Mouse (Mus musculus): ENCODE results near the gene Lbh.
A peak's percentile ranks its signal among the peaks of the same experiment; 100 is the strongest.

Lbh gene

DNA sequence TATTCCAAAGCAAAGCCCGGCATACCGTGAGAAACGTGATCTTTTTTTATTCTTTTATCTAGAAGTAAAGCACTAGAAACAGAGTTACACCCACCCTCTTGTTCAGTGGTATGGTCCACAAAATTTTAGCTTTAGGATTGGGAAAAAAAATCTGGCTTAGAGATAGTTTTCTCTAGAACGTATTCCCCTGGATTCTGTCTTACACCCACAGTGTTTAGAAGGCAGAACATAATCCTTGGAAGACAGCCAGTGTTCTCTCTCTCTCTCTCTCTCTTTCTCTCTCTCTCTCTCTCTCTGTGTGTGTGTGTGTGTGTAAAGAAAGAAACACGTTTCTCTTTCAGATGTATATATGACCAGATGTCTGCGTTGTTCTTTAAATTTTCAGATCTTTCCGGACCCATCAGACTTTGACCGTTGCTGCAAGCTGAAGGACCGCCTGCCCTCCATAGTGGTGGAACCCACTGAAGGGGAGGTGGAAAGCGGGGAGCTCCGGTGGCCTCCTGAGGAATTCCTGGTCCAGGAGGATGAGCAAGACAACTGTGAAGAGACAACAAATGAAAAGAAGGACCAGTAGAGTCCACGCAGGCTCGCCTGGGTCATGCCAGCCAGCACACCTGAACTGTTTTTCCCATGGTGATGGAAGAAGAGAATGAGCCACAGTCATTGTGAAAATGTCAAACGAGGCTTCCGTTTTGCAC lies 20.9 kb downstream of the Lbh start:
- no peak for DNase-seq (ENCODE audit: low read depth, low spot score)

DNA sequence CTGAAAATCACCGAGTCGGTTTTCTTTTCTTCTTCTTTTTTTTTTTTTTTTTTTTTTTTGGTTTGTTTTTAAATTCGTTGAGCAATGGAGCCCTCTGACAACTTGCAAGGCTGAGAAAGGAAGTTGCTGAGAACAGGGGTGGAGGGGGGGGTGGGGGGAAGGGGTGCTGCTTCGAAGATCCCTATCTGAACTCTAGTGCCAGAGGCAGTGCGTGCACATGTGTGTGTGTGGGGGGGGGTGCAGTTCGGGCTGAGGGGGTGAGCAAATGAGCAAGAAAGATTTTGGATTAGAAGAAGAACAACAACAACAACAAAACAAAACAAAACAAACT lies 21.4 kb downstream of the Lbh start:
- DNase-seq (ENCODE audit: low read depth, low spot score): peak; percentile 84

DNA sequence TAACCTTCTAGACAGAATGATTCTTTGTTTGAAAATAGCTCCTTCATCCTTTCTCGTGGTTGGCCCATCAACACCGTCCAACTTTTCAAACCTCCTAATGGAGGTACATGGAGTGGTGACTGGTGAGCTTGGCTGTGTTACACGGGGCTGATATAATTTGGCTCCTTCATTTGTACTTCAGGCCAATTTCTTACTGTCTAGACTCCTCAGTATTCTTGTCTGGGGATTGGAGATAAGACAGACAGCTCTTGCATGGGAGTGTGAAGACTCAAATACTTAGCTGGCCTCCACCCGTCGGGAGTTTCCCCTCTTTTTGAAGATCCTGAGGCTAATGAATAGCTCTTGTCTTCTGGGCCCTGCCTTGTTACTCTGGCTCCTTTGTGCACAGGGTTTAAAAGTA lies 26.3 kb downstream of the Lbh start:
- DNase-seq (ENCODE audit: low read depth, low spot score): no peak

DNA sequence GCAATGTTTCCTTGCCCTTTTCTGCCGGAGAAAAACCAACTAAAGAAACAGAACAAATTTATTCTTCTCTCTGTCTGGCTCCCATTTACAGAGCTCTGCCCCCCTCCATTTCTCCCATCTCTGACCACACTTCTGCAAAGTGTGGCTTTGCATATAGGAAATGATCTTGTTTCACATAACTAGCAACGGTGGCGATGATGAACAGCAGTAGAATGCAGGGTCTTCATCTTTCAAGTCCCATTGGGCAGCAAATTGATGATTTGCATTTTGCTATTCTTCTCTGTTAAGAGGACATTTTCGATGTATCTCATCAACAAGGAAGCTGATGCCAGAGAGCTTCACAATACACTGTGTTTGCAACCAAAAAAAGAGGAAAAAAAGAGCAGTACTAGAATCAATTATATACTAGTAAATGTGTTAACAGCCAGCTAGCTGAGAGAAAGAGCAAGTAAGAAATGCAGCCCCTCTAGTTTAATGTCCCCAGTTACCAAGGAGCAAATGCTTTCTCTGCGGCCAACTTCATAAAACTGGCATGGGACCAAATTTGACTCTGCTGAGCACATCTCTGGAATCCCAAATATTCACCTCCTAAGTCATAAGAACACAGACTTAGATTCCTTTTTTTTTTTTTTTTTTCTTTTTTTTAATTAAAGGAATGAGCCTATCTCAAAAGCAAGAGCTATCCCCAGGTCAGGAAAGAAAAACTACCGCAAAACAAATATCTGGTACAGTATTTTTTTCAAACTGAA lies 29.2 kb downstream of the Lbh start:
- DNase-seq (ENCODE audit: low read depth, low spot score): peak; percentile 9

DNA sequence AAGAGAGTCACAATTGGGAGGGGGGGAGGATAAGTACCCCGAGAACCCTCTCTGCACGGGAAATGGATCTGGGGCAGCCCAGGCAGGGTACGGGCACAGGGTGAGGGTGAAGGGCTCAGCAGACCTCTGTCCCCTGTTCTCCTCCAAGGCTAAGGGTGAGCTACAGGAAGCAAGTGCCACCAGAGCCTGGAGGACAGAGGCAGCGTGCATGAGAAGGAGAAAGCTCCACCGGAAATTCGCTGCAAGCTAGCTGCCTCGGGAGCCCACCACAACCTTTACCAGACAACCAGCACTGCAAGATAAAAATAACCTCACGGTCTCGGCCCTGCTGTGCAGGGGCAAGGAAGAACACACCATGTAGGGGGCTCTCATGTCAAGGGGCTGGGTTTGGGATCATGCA lies 30.0 kb downstream of the Lbh start:
- DNase-seq (ENCODE audit: low read depth, low spot score): peak; percentile 70

DNA sequence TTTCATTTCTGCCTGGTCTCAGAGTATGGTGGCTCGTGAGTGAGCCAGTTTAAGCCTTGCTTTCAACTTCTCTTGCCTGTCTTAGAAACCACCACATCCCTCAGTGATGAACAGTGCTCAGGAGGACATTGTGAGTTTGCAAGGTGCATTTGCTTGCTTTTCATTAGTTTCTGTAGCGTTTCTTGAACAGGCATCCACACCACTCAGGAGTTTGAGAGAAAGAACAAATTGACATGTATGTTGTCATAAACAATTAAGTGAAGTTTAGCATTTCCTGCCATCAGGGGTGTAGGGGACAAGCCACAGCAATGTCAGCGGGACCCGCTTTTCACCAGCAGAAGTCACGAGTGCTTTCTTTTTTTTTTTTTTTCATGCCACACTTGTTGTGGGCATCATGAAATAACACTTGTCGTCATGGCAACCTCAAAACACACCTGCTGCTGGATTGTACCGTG lies 31.2 kb downstream of the Lbh start:
- peak; percentile 91 for DNase-seq (ENCODE audit: low read depth, low spot score)

DNA sequence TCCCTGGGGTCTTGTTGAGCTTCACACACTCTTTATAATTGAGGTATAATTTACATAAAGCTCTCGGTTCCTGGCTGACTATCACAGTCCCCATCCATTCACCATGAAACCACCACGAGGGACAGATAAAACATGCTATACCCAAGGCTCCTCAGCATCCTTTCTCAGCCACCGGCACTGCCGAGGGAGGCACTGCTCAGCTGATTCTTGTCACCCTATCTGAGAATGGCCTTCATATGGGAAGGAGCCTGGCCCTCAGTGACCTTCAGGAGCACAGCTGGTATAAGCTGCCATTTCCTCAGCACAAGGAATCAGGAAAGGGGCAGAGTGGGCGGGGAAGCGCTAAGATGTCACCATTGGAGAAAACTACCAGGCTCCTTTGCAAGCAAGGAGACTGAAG lies 33.2 kb downstream of the Lbh start:
- DNase-seq (ENCODE audit: low read depth, low spot score): no peak

DNA sequence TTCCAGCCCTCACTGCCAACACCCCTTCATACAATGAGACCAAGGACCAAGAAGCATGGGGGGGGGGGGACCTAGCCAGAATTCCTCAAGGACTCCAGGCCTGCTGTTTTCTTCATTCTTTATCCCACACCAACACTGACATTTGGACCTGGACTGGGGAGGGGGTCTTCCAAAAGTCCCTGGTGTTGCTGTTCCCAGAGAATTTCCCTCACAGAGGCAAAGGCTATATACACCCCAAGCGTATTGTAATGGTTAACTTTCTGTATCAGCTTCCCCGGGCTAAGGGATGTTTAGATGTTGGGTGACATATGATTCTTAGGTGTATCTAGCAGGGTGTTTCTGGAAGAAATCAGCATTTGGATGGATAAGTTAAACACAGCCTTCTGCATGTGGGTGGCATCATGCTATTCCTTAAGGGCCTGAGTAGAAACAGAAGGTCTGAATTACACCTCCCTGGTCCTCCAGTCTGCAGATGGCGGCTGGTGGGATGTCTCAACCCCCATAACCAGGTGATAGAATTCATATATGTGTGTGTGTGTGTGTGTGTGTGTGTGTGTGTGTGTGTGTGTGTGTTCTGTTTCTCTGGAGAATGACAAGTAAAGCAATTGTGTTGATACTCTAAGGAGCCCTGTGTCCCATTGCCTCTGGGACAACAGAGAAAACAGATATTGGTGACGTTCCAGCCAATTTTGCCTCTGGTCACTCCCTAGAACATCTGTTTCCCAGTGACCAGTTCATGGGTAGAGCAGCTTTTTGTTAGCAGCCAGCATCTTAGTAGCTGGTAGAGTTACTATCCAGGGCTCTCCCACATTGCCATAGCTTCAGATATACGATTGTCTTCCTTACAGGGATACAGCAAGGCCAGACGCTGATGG lies 35.9 kb downstream of the Lbh start:
- DNase-seq (ENCODE audit: low read depth, low spot score): no peak

DNA sequence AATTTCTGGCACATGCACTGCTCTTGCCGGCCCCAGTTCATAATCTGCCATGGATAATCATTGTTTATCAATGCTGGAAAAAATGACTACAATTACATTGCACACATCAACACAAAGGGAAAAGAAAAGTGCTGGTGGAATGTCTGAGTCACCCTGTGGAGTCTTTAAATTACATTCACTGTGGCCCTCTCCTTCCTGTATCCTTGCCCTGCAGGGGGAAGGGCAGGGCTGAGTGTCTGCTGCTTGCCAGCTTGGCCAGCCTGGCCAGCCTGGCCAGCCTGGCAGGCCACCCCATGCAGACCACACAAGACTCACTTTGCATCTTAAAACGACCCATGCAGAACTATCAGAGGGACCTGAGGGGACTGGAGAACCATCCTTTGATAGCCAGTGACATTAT lies 37.4 kb downstream of the Lbh start:
- peak; percentile 69 for DNase-seq (ENCODE audit: low read depth, low spot score)

DNA sequence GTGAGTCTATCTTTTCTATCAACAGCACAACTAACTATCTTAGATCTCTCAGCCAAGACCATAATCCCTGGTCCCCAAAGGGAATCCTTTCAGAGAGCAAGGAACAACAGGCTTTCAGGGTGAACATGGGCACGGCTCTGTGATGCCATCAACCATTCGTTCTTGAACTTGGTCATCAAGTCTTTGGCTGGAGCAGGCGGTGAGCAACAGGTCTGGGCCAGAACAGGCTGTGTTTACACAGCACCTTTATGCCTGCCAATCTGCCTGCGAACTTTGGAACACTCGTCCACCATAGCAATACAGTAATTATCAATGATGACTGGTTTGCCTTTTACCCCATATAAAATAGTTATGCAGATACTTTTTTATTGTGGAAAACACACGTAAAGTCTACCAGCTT lies 38.9 kb downstream of the Lbh start:
- DNase-seq (ENCODE audit: low read depth, low spot score): no peak

DNA sequence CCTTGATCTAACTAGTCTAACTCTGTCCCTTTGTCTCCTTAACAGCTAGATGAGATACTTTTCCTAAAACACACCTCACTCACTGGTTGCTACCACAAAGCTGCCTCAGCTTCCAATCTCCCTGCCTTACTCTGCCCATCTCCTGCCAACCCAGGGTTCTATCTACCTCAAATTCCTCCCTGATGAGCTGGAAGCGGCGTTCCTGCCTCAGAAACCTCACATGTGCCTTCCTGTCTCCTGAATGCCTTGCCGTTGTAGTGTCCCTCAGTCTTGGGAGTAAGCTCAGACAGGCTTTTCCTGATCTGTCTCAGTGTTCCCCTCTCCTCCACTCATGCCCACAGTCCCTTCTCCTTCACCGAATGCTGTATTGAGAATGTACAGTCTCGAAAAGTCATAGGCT lies 40.8 kb downstream of the Lbh start:
- no peak for DNase-seq (ENCODE audit: low read depth, low spot score)

DNA sequence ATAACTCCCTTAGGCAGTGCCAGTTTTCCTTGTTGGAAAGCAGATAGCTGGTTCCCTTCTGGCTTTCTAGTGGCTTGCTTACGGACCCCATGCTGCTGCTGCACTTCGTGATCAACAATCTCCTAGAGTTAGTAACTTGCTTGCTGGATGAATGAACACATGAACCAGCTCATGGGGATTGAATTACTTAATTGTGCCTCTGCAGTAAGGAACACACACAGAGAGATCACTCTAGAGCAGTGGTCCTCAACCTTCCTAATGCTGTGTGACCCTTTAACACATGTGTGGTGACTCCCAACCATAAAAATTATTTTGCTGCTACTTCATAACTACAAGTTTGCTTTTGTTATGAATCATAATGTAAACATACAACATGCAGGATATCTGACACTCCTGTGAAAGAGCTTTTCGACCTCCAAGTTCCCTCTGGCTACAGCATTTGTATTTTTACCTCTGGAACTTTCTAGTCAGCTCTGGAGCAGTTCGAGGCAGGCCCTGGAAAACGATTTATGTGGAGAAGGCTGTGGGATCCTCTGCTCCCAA lies 41.5 kb downstream of the Lbh start:
- DNase-seq (ENCODE audit: low read depth, low spot score): no peak

DNA sequence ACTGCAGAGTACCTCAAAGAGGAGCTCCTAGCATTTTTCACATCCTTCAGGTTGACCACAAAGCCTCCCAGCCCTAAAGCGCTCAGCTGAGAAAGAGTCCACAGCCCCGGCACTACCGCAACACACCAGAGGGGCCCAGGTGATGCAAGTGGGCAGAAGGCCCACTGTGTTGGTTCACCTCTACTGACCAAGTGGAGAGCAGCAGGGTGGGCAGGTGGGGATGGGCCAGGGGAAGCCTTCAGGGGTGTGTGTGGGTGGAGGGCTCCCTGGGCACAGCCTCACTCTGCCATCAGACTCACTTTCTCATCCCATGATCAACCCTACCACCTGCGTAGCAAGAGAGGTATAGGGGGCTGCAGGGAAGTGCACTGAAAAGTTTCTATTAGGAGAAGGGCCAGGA lies 42.1 kb downstream of the Lbh start:
- no peak for DNase-seq (ENCODE audit: low read depth, low spot score)

DNA sequence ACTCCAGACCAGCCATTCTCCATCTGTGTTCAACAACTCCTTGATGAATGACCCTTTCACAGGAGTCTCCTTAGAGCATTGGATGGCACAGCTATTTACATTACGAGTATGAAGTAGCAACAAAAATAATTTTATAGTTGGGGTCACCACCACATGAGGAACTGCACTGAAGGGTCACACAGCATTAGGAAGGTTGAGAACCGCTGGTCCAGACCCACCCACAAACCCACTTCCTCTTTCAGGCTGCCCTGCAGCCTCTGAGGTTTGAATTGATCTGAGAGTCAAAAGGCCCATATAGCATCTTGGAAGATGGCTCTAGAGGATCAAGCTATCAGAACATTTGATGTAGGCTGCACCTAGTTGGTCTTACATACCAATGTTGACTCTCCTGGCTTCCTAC lies 42.8 kb downstream of the Lbh start:
- no peak for DNase-seq (ENCODE audit: low read depth, low spot score)

DNA sequence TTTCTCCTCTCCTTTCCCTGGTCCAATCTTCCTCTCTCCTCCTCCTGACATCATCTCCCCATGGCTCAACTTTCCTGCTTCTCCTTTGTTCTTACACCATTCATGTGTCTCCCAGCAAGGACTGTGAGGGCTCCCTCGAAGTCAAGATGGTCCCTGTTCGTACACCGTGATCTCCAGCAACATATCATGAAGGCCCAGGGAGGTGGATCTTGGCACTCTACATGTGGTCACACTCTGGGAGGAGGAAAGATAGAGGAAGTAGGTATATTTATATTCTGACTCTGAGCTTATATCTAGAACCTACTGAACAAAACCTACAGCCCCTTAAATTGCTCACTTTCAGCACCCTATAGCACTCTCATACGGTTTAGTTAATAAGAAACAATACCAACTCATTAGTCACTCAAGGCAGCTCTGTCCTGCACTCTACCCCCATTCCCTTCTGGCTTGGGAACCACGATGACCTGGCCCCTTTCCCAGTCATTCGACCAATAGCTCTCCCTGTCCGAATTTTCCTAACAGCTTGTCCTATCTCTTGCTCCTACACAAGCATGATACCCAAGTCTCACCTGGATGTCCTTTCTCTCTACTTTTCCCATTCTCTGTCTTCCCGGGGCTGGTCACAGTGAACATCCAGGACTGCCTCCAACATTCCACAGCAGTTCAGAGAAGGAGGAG lies 44.0 kb downstream of the Lbh start:
- no peak for DNase-seq (ENCODE audit: low read depth, low spot score)

DNA sequence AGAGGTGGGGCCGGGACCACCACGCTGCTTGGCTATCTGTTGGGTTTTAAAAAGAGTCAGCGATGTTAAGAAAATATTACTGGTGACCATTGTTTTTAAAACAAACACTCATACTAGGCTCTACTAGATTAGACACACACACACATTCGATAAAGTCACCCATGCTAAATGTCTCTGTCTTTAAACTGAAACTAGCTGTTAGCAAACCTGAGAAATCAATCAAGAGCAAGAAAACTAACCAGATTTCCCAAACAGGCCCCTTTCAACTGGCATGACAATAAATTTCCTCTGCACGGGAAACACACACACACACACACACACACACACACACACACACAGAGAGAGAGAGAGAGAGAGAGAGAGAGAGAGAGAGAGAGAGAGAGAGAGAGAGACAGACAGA lies 47.6 kb downstream of the Lbh start:
- no peak for DNase-seq (ENCODE audit: low read depth, low spot score)

DNA sequence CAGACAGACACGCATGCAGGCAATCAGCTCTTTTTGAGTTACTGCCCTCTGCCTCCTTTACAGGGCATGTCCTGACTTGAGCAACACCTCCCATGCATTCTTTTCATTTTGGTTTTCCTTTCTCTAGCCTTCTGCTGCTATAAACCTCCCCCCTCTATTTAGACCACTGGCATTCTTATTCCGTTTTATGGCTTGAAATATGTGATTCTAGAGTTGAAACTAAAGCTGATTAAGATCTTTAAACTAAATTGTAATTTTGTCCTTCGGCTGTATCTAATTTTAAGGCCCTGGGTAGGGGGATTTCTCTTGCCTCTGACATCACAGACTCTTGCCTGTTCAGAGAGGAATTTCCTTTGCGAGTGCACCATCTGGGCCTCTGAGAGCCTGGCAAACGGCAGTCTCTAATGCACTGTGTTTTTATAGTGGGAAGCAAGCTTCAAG lies 48.0 kb downstream of the Lbh start:
- DNase-seq (ENCODE audit: low read depth, low spot score): peak; percentile 61

DNA sequence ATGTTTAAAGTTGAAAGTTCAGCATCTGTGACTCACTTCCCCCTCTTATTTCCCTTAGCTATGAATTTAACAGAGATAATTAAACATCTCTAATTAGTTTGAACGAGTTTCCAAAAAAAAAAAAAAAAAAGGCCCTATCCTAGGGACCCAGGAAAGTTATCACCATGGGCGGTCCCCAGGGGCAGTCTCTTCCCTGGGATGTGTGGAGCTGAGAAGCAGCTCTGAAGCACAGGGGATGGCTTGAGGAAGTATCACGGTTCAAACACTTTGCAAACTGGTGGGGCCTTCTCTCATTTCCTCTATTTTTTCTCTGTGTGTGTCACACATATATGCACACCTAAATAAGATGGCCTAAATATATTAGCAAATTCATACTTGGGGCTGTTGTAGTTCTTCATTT lies 48.8 kb downstream of the Lbh start:
- no peak for DNase-seq (ENCODE audit: low read depth, low spot score)

DNA sequence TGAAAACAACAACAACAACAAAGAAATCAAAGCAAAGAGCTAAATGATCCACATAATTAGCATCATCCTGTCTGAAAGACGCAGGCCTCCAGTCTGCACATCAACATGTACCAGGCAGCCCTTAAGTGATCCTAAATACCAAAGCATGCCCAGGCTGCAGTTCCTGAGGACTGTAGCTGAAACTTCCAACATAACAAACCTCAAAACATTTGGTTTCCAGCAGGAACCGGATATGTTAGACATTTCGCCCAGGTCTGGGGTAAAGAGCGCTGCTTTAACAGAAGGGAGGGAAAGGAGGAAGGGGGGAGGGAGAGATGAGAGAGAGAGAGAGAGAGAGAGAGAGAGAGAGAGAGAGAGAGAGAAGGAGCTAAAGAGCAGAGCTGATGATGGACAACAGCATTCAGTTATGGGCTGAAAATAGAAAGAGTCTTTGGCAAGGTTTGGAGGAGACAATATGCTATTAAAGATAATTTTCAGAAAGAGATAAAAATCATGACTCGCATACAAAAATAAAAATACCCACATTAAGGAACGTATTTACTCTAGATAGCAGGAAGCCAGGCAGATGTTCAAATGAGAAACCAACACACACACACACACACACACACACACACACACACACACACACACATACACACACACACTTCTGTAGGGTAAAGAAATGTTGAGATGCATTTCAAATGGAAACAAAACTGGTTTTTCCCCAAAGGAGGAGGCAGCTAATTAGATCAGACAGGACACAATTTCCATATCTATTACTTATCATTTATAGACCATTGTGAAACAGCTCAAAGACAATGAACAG lies 49.5 kb downstream of the Lbh start:
- peak; percentile 78 for DNase-seq (ENCODE audit: low read depth, low spot score)

DNA sequence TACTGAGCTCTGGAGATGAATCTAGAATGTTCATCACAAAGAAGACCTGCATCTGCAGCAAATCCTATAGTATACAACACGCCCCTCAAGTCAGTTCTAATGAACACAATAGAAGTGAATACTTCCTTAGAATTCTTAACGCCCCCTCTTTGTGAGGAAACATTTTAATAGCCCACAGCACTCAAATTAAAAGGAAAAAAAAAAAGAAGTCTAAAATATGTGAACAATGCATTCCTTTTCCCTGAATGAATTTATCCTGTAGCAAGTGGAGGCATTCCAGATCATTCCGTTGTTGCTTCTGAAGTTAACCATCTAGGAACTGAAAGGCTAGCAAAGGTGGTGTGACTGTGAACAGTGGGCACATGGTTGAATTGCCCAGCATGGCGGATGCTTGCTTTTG lies 50.6 kb downstream of the Lbh start:
- no peak for DNase-seq (ENCODE audit: low read depth, low spot score)

DNA sequence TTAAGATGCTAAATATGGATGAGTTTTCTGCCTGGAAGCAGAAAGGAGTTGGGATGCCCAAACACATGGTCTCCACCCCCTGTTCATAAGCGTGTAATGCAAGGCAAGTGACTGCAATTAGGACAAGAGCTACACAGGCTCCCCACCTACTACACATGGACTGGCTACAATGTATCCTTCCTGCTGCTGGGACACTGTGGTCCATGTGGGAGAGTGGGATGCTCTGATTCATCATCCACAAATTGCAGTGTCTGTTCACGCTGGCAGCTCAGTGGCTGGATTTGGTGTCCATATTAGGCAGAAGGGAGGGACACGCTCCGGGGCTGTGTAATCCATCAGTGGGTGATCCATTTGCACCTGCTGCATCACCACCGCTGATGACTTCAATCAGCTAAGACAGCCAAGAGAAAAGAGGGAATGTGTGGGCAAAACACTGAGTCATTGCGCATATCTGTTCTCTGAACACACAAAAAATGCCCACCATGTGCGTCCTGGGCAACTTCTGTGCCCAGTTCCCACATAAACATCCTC lies 52.6 kb downstream of the Lbh start:
- DNase-seq (ENCODE audit: low read depth, low spot score): no peak
